8 mouse cellular contexts compared by ENCODE assay signal in the genomic region with DNA sequence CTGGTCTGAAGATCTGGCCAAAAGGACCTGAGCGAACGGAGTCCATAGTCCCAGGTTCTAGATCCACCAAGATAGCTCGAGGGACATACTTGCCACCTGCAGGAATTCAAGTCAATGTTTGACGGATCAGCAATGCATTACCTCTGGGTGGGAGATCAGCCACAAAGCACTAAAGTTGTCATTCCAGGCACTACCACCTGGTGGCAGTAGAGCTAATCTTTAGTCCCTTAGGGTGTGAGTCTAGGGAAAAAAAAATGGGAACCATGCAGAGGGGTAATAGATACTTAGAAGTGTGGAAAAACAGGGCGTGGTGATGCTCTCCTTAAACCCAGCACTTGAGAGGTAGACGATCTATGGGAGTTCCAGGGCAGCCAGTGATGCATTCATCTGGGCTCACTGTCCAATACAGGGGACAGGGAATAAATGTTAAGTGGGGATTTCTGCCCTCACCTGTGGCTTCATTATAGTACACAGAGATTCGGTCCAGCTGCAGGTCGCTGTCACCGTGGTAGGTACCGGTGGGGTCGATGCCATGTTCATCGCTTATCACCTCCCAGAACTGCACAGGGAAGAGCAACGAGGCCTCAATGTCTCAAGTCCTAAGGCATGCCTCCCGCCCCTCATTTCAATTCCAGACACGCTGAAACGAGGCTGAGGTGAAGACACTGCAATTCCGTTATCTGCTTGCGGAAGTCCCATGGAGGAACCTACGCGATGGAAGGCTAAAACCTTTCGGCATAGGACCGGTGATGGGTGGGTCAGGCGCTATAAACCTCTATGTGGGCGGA. TPM values are rescaled to one million over a fixed set of nuclear protein-coding genes. Genes with fewer than 3 reads are reported as not detected.
DNase-seq lines count a peak whose midpoint lies in the region; ATAC-seq and TF ChIP-seq lines count a peak whose summit lies in the region.

No protein-coding gene starts in this region.

- ATAC-seq in forebrain, embryonic 13.5 days, result 0 out of 2 replicates have a peak, but pooled peaks have one; percentile 4
- peak; percentile 6; the same call in 1 of the 2 replicates for ATAC-seq in neural tube, embryonic 15.5 days (ENCODE audit: low FRiP score)

- H3K9ac ChIP-seq in ES-Bruce4 (ENCODE audit: low read depth, poor library complexity, severe bottlenecking), result peak overlapping the region; percentile 64
- peak overlapping the region; percentile 100 for H3K9ac ChIP-seq in forebrain, embryonic 13.5 days
- peak overlapping the region; percentile 96 for H3K9ac ChIP-seq in neural tube, embryonic 15.5 days (replicated peaks)

- no peaks in the 10 kb centered on the region for H3K9me3 ChIP-seq in ES-Bruce4 (replicated peaks; ENCODE audit: control insufficient read depth, insufficient read depth, low read length, poor library complexity, severe bottlenecking)
- no peaks in the 10 kb centered on the region for H3K9me3 ChIP-seq in forebrain, embryonic 13.5 days (replicated peaks)
- no peaks in the 10 kb centered on the region for H3K9me3 ChIP-seq in neural tube, embryonic 15.5 days (replicated peaks)

- H3K27ac ChIP-seq in ES-Bruce4 (ENCODE audit: insufficient read depth, low read length), result peak overlapping the region; percentile 79
- H3K27ac ChIP-seq in forebrain, embryonic 13.5 days, result peak overlapping the region; percentile 100
- H3K27ac ChIP-seq in neural tube, embryonic 15.5 days (replicated peaks), result peak overlapping the region; percentile 96

- peaks cover 35% of the 10 kb centered on the region for H3K36me3 ChIP-seq in ES-Bruce4 (ENCODE audit: control insufficient read depth, insufficient read depth, low read length, poor library complexity, severe bottlenecking)
- H3K36me3 ChIP-seq in forebrain, embryonic 13.5 days (ENCODE audit: poor library complexity, severe bottlenecking), result peaks cover 53% of the 10 kb centered on the region
- H3K36me3 ChIP-seq in neural tube, embryonic 15.5 days, result peaks cover 49% of the 10 kb centered on the region

- H3K4me2 ChIP-seq in forebrain, embryonic 13.5 days, result peak overlapping the region; percentile 92
- peak overlapping the region; percentile 71 for H3K4me2 ChIP-seq in neural tube, embryonic 15.5 days

- TF ChIP-seq EP300 in ES-Bruce4 (IDR thresholded peaks at IDR 0.05; ENCODE audit: insufficient read depth, low read depth, low read length), result no peak

- intact Hi-C loops in heart, postnatal 10 days (cut with DNase I), result loop anchor here (1.0 to 2.0 kb wide), 2 partner anchors 37 to 80 kb away; partner anchors contain the start of genes Mrps18b and Ppp1r10

- no peaks in the 10 kb centered on the region for H3K4me1 ChIP-seq in ES-Bruce4 (ENCODE audit: control insufficient read depth, insufficient read depth, low read length)
- H3K4me1 ChIP-seq in forebrain, embryonic 13.5 days, result peaks cover 60% of the 10 kb centered on the region
- peaks cover 44% of the 10 kb centered on the region for H3K4me1 ChIP-seq in neural tube, embryonic 15.5 days

- TF ChIP-seq POLR2A in ES-Bruce4 (IDR thresholded peaks at IDR 0.05; ENCODE audit: insufficient read depth, low read length), result no peak

- H3K27me3 ChIP-seq in ES-Bruce4 (ENCODE audit: control insufficient read depth, insufficient read depth, low read length, poor library complexity, severe bottlenecking), result no peaks in the 10 kb centered on the region
- no peaks in the 10 kb centered on the region for H3K27me3 ChIP-seq in forebrain, embryonic 13.5 days
- H3K27me3 ChIP-seq in neural tube, embryonic 15.5 days (replicated peaks), result no peaks in the 10 kb centered on the region

- WGBS in forebrain, embryonic 13.5 days, result 8% methylated on average over 24 of the region's 24 CpGs
- 8% methylated on average over 24 of the region's 24 CpGs for WGBS in neural tube, embryonic 15.5 days

- peak; percentile 83 for DNase-seq in c-Kit-positive CD71-positive TER-119-positive erythroid progenitor cells, embryonic 14.5 days (ENCODE audit: low spot score)
- peak; percentile 88 to 93 for DNase-seq in heart, postnatal 10 days
- peak; percentile 93 for DNase-seq in layer of hippocampus, adult 11-12 months (ENCODE audit: low spot score)
- DNase-seq in lung, adult 18-20 months, result peak; percentile 80 to 87
- DNase-seq in testis, postnatal 14 days (ENCODE audit: low spot score), result peak; percentile 76

- H3K4me3 ChIP-seq in ES-Bruce4 (ENCODE audit: low read depth, low read length), result peak overlapping the region; percentile 94
- peak overlapping the region; percentile 95 for H3K4me3 ChIP-seq in forebrain, embryonic 13.5 days
- peak overlapping the region; percentile 70 for H3K4me3 ChIP-seq in neural tube, embryonic 15.5 days (replicated peaks)

- TF ChIP-seq CTCF in ES-Bruce4 (IDR thresholded peaks at IDR 0.05; ENCODE audit: low read depth, low read length), result peak; percentile 5

RNA-seq across cellular contexts. Expression of gene Tubb5, which starts 1.7 kb away (rescaled TPM):
- 1,430 and 1,461 TPM in 2 replicates for polyA plus RNA-seq in ES-Bruce4 (2011; ENCODE audit: insufficient read depth, insufficient read length, low read depth, missing spikeins)
- polyA plus RNA-seq in forebrain, embryonic 13.5 days (2015; fragmentation: Nextera tagmentation; extraction: Ambion mirVana), result 1,790 and 1,841 TPM in 2 replicates
- total RNA-seq in heart, postnatal 10 days (2021), result 100 to 1,000 TPM; 358 to 363 TPM
- polyA plus RNA-seq in neural tube, embryonic 15.5 days (2015; fragmentation: Nextera tagmentation; extraction: Ambion mirVana), result 1,339 and 1,471 TPM in 2 replicates

RNA-seq across cellular contexts. Expression of gene Mdc1, which starts 4.9 kb away (rescaled TPM):
- 131 and 147 TPM in 2 replicates for polyA plus RNA-seq in ES-Bruce4 (2011; ENCODE audit: insufficient read depth, insufficient read length, low read depth, missing spikeins)
- 15.1 and 18.4 TPM in 2 replicates for polyA plus RNA-seq in forebrain, embryonic 13.5 days (2015; fragmentation: Nextera tagmentation; extraction: Ambion mirVana)
- 10 to 100 TPM; 20.4 to 22.1 TPM for total RNA-seq in heart, postnatal 10 days (2021)
- polyA plus RNA-seq in neural tube, embryonic 15.5 days (2015; fragmentation: Nextera tagmentation; extraction: Ambion mirVana), result 7.9 and 9.7 TPM in 2 replicates

RNA-seq across cellular contexts. Expression of gene Flot1, which starts 13.3 kb away (rescaled TPM):
- 46.8 and 47.4 TPM in 2 replicates for polyA plus RNA-seq in ES-Bruce4 (2011; ENCODE audit: insufficient read depth, insufficient read length, low read depth, missing spikeins)
- 57.0 and 57.7 TPM in 2 replicates for polyA plus RNA-seq in forebrain, embryonic 13.5 days (2015; fragmentation: Nextera tagmentation; extraction: Ambion mirVana)
- 100 to 1,000 TPM; 114 to 124 TPM for total RNA-seq in heart, postnatal 10 days (2021)
- 131 and 141 TPM in 2 replicates for polyA plus RNA-seq in neural tube, embryonic 15.5 days (2015; fragmentation: Nextera tagmentation; extraction: Ambion mirVana)

RNA-seq across cellular contexts. Expression of gene Ier3, which starts 14.9 kb away (rescaled TPM):
- polyA plus RNA-seq in ES-Bruce4 (2011; ENCODE audit: insufficient read depth, insufficient read length, low read depth, missing spikeins), result 31.3 and 35.5 TPM in 2 replicates
- polyA plus RNA-seq in forebrain, embryonic 13.5 days (2015; fragmentation: Nextera tagmentation; extraction: Ambion mirVana), result 4.5 and 5.2 TPM in 2 replicates
- 10 to 100 TPM; 18.7 to 25.9 TPM for total RNA-seq in heart, postnatal 10 days (2021)
- 14.9 and 15.5 TPM in 2 replicates for polyA plus RNA-seq in neural tube, embryonic 15.5 days (2015; fragmentation: Nextera tagmentation; extraction: Ambion mirVana)

RNA-seq across cellular contexts. Expression of gene Nrm, which starts 24.7 kb away (rescaled TPM):
- polyA plus RNA-seq in ES-Bruce4 (2011; ENCODE audit: insufficient read depth, insufficient read length, low read depth, missing spikeins), result 32.9 and 35.3 TPM in 2 replicates
- polyA plus RNA-seq in forebrain, embryonic 13.5 days (2015; fragmentation: Nextera tagmentation; extraction: Ambion mirVana), result 41.3 and 47.9 TPM in 2 replicates
- total RNA-seq in heart, postnatal 10 days (2021), result 10 to 100 TPM; 12.6 to 13.5 TPM
- 17.6 and 26.7 TPM in 2 replicates for polyA plus RNA-seq in neural tube, embryonic 15.5 days (2015; fragmentation: Nextera tagmentation; extraction: Ambion mirVana)

Comparison
In these comparisons a context has a peak if more than half of its experiments do, and no peak if none do; other contexts are left out.
1. Peak in every context shown above with its lines: DNase-seq, ATAC-seq, H3K4me3 ChIP-seq and H3K27ac ChIP-seq.